Mouse (Mus musculus) liver, adult 2 months (tissue): Measurements from ENCODE around the gene Vps41.

Experiments
- CTCF ChIP-seq: fragments of 200-500 bp; IDR thresholded peaks from 2 replicates; pipeline ENCODE4 v1.5.1; 2011; ENCODE audit warnings: low read depth, low read length, control low read depth
- POLR2A ChIP-seq: fragments of 200-500 bp; IDR thresholded peaks from 2 replicates; pipeline ENCODE4 v1.6.1; 2011; ENCODE audit warnings: low read length, control low read depth; ENCODE audit not compliant: insufficient read depth; ENCODE audit errors: extremely low read depth

- TF ChIP-seq CTCF: no peak
- no peak for TF ChIP-seq POLR2A
Observed at GRCm38 (mm10) chr13:18759361-18760056, 42.4 kb downstream of the Vps41 start.
